Mouse (Mus musculus) C2C12 (cell line): ENCODE results near the gene Fto.

Experiments used
- CEBPB ChIP-seq: IDR thresholded peaks from one replicate; pipeline ENCODE4 v1.6.1; 2011; ENCODE audit warnings: low read depth, mild to moderate bottlenecking, control low read depth, moderate library complexity
- CTCF ChIP-seq: IDR thresholded peaks from one replicate; pipeline ENCODE4 v1.5.1; 2011; ENCODE audit not compliant: control insufficient read depth, insufficient read depth, insufficient read length
- USF1 ChIP-seq: IDR thresholded peaks from one replicate; pipeline ENCODE4 v1.6.1; 2011; ENCODE audit warnings: low read depth, mild to moderate bottlenecking, control low read depth, moderate library complexity

- TF ChIP-seq CTCF (no peak), USF1 (no peak), CEBPB (no peak)
Observed at GRCm38 (mm10) chr8:91317567-91318227, 4.4 kb downstream of the Fto start.
